28 mouse cellular contexts compared by ENCODE assay signal in genomic region chr2:91190501-91190900, GRCm38 (mm10). TPM values are rescaled to one million over a fixed set of nuclear protein-coding genes. Genes with fewer than 3 reads are reported as not detected.
DNase-seq lines count a peak whose midpoint lies in the region; ATAC-seq lines count a peak whose summit lies in the region.
"Had no signal": no experiment of that assay in that cellular context is flagged by ENCODE, and none has a peak within 500 bp of the region (broad histone marks: within the 10 kb centered on the region; RNA-seq: fewer than 3 reads in every experiment).

No protein-coding gene starts in this region.

- no peaks in the 10 kb centered on the region for H3K9me3 ChIP-seq in forebrain, embryonic 16.5 days (ENCODE audit: control insufficient read depth, low read length)
- H3K9me3 ChIP-seq in forebrain, embryonic 14.5 days (replicated peaks; ENCODE audit: control insufficient read depth, low read length) = no peaks in the 10 kb centered on the region
- no peaks in the 10 kb centered on the region for H3K9me3 ChIP-seq in limb, embryonic 11.5 days (ENCODE audit: control insufficient read depth, low read length)
- H3K9me3 ChIP-seq in limb, embryonic 10.5 days (replicated peaks) = no peaks in the 10 kb centered on the region
- H3K9me3 ChIP-seq: embryonic facial prominence, embryonic 10.5 days; embryonic facial prominence, embryonic 13.5 days; forebrain, embryonic 12.5 days; heart, embryonic 10.5 days; heart, embryonic 13.5 days had no signal

- H3K4me3 ChIP-seq in forebrain, embryonic 16.5 days (replicated peaks; ENCODE audit: low read length) = no peak overlapping the region
- no peak overlapping the region for H3K4me3 ChIP-seq in forebrain, embryonic 14.5 days (ENCODE audit: low read depth, low read length)
- no peak overlapping the region for H3K4me3 ChIP-seq in limb, embryonic 11.5 days (ENCODE audit: low read depth, low read length)
- H3K4me3 ChIP-seq in limb, embryonic 10.5 days = no peak overlapping the region
- H3K4me3 ChIP-seq: embryonic facial prominence, embryonic 10.5 days; embryonic facial prominence, embryonic 13.5 days; erythroblast, embryonic 14.5 days; forebrain, embryonic 12.5 days; gastrocnemius, adult 2 months; heart, adult 2 months; heart, embryonic 10.5 days; heart, embryonic 13.5 days had no signal

- no peaks in the 10 kb centered on the region for H3K27me3 ChIP-seq in forebrain, embryonic 16.5 days (replicated peaks; ENCODE audit: control insufficient read depth, insufficient read depth, low read length)
- no peaks in the 10 kb centered on the region for H3K27me3 ChIP-seq in forebrain, embryonic 14.5 days (replicated peaks; ENCODE audit: control insufficient read depth, insufficient read depth, low read length)
- H3K27me3 ChIP-seq in limb, embryonic 11.5 days (ENCODE audit: control insufficient read depth, insufficient read depth, low read length) = no peaks in the 10 kb centered on the region
- H3K27me3 ChIP-seq in limb, embryonic 10.5 days (ENCODE audit: low read depth, poor library complexity, severe bottlenecking) = peaks cover 5% of the 10 kb centered on the region; the same call in 1 of the 2 replicates
- no peaks in the 10 kb centered on the region for H3K27me3 ChIP-seq in splenic B cell, adult 2 months (ENCODE audit: control insufficient read depth, insufficient read depth, low read length, poor library complexity, severe bottlenecking)
- H3K27me3 ChIP-seq: CH12.LX; embryonic facial prominence, embryonic 13.5 days; heart, embryonic 13.5 days had no signal

- WGBS in forebrain, embryonic 16.5 days = 92% methylated on average over 16 of the region's 16 CpGs
- 91% methylated on average over 16 of the region's 16 CpGs for WGBS in forebrain, embryonic 14.5 days
- WGBS in limb, embryonic 11.5 days = 90% methylated on average over 16 of the region's 16 CpGs
- WGBS in limb, embryonic 10.5 days = 87% methylated on average over 16 of the region's 16 CpGs

- H3K4me2 ChIP-seq in forebrain, embryonic 16.5 days (ENCODE audit: low read length) = no peak overlapping the region
- H3K4me2 ChIP-seq in forebrain, embryonic 14.5 days (ENCODE audit: low read length) = no peak overlapping the region
- no peak overlapping the region for H3K4me2 ChIP-seq in limb, embryonic 11.5 days (ENCODE audit: low read depth, severe bottlenecking)
- H3K4me2 ChIP-seq: embryonic facial prominence, embryonic 13.5 days; forebrain, embryonic 12.5 days; heart, embryonic 13.5 days; hindbrain, embryonic 14.5 days had no signal

- peaks cover 10% of the 10 kb centered on the region for H3K4me1 ChIP-seq in forebrain, embryonic 16.5 days (replicated peaks; ENCODE audit: control insufficient read depth, insufficient read depth, low read length)
- 0 out of 2 replicates have a peak, but pooled peaks cover 4% of the 10 kb centered on the region for H3K4me1 ChIP-seq in forebrain, embryonic 14.5 days (ENCODE audit: control insufficient read depth, insufficient read depth, low read length)
- H3K4me1 ChIP-seq in limb, embryonic 11.5 days (ENCODE audit: control insufficient read depth, insufficient read depth, low read length) = 0 out of 2 replicates have a peak, but pooled peaks cover 3% of the 10 kb centered on the region
- peaks cover 15% of the 10 kb centered on the region for H3K4me1 ChIP-seq in limb, embryonic 10.5 days

- no peak for DNase-seq in forebrain, embryonic 14.5 days (ENCODE audit: low spot score)
- DNase-seq in limb, embryonic 11.5 days (ENCODE audit: low spot score) = no peak
- DNase-seq in limb, embryonic 10.5 days (ENCODE audit: low spot score) = no peak
- DNase-seq in A20 (ENCODE audit: low read depth, low spot score) = peak; percentile 57
- DNase-seq in splenic B cell, adult 2 months (ENCODE audit: low read depth, low spot score) = peak; percentile 34
- DNase-seq in right cerebral cortex, adult 18-20 months = no peak
- DNase-seq: adrenal gland, adult 8-10 months; adrenal gland, postnatal 25 days; cerebellum, adult 11-12 months; cerebellum, adult 8-10 months; cerebellum, postnatal 36 days; embryo, embryonic 11 days; forebrain, postnatal 0 days; gastrocnemius, adult 2 months; gastrocnemius, postnatal 14 days; heart, adult 2 months; heart, postnatal 14 days; heart, postnatal 4 days had no signal

- H3K27ac ChIP-seq in forebrain, embryonic 16.5 days (ENCODE audit: low read length) = no peak overlapping the region
- no peak overlapping the region for H3K27ac ChIP-seq in forebrain, embryonic 14.5 days (ENCODE audit: low read depth, low read length)
- H3K27ac ChIP-seq in limb, embryonic 11.5 days (replicated peaks; ENCODE audit: low read depth, low read length) = no peak overlapping the region
- H3K27ac ChIP-seq in limb, embryonic 10.5 days = no peak overlapping the region
- H3K27ac ChIP-seq: embryonic facial prominence, embryonic 10.5 days; embryonic facial prominence, embryonic 13.5 days; forebrain, embryonic 12.5 days; gastrocnemius, adult 2 months; heart, adult 2 months; heart, embryonic 10.5 days; heart, embryonic 13.5 days; hindbrain, embryonic 14.5 days had no signal

- ATAC-seq in forebrain, embryonic 16.5 days = no peak
- no peak for ATAC-seq in forebrain, embryonic 14.5 days
- peak; percentile 22; the same call in 1 of the 2 replicates for ATAC-seq in limb, embryonic 11.5 days (ENCODE audit: insufficient number of reproducible peaks, low FRiP score, low TSS enrichment, low read depth)
- ATAC-seq: activated CD4-positive, CD25-positive, alpha-beta regulatory T cell, adult 4 months; forebrain, postnatal 0 days had no signal

- H3K9ac ChIP-seq in forebrain, embryonic 16.5 days (replicated peaks; ENCODE audit: low read depth, low read length) = 0 out of 2 replicates have a peak overlapping the region, but pooled peaks have one; percentile 9
- H3K9ac ChIP-seq in forebrain, embryonic 14.5 days (ENCODE audit: low read length) = no peak overlapping the region
- no peak overlapping the region for H3K9ac ChIP-seq in limb, embryonic 11.5 days (ENCODE audit: low read length)
- H3K9ac ChIP-seq: embryonic facial prominence, embryonic 13.5 days; forebrain, embryonic 12.5 days; forebrain, postnatal 0 days; heart, embryonic 13.5 days; hindbrain, embryonic 14.5 days had no signal

- no peaks in the 10 kb centered on the region for H3K36me3 ChIP-seq in forebrain, embryonic 16.5 days (ENCODE audit: control insufficient read depth, insufficient read depth)
- H3K36me3 ChIP-seq in forebrain, embryonic 14.5 days (ENCODE audit: control insufficient read depth, insufficient read depth, low read length) = no peaks in the 10 kb centered on the region
- no peaks in the 10 kb centered on the region for H3K36me3 ChIP-seq in limb, embryonic 11.5 days (ENCODE audit: control insufficient read depth, insufficient read depth, low read length)
- H3K36me3 ChIP-seq in limb, embryonic 10.5 days = no peaks in the 10 kb centered on the region
- H3K36me3 ChIP-seq in splenic B cell, adult 2 months (ENCODE audit: control insufficient read depth, insufficient read depth, low read length, poor library complexity, severe bottlenecking) = no peaks in the 10 kb centered on the region
- H3K36me3 ChIP-seq: embryonic facial prominence, embryonic 10.5 days; embryonic facial prominence, embryonic 13.5 days; forebrain, embryonic 12.5 days; heart, embryonic 10.5 days; heart, embryonic 13.5 days had no signal

RNA-seq across cellular contexts. Expression of gene Madd, which starts 6.9 kb away (rescaled TPM):
- polyA plus RNA-seq in forebrain, embryonic 16.5 days (2015; fragmentation: Nextera tagmentation; extraction: Ambion mirVana) = 49.3 and 59.4 TPM in 2 replicates
- 20.9 and 30.0 TPM in 2 replicates for polyA plus RNA-seq in forebrain, embryonic 14.5 days (2014; fragmentation: Nextera tagmentation; extraction: Ambion mirVana)
- 6.8 and 8.1 TPM in 2 replicates for polyA plus RNA-seq in limb, embryonic 11.5 days (2014; fragmentation: Nextera tagmentation; extraction: Ambion mirVana)
- polyA plus RNA-seq in limb, embryonic 10.5 days (2016; fragmentation: Nextera tagmentation; extraction: Ambion mirVana) = 8.4 and 10.9 TPM in 2 replicates

RNA-seq across cellular contexts. Expression of gene Nr1h3, which starts 12.1 kb away (rescaled TPM):
- polyA plus RNA-seq in forebrain, embryonic 16.5 days (2015; fragmentation: Nextera tagmentation; extraction: Ambion mirVana) = 2.4 and 2.6 TPM in 2 replicates
- polyA plus RNA-seq in forebrain, embryonic 14.5 days (2014; fragmentation: Nextera tagmentation; extraction: Ambion mirVana) = 2.5 and 3.0 TPM in 2 replicates
- polyA plus RNA-seq in limb, embryonic 11.5 days (2014; fragmentation: Nextera tagmentation; extraction: Ambion mirVana) = 1.1 and 2.0 TPM in 2 replicates
- polyA plus RNA-seq in limb, embryonic 10.5 days (2016; fragmentation: Nextera tagmentation; extraction: Ambion mirVana) = 1.5 and 1.7 TPM in 2 replicates

RNA-seq across cellular contexts. Expression of gene Acp2, which starts 12.2 kb away (rescaled TPM):
- 37.6 and 39.0 TPM in 2 replicates for polyA plus RNA-seq in forebrain, embryonic 16.5 days (2015; fragmentation: Nextera tagmentation; extraction: Ambion mirVana)
- 38.2 and 41.2 TPM in 2 replicates for polyA plus RNA-seq in forebrain, embryonic 14.5 days (2014; fragmentation: Nextera tagmentation; extraction: Ambion mirVana)
- 32.0 and 33.2 TPM in 2 replicates for polyA plus RNA-seq in limb, embryonic 11.5 days (2014; fragmentation: Nextera tagmentation; extraction: Ambion mirVana)
- polyA plus RNA-seq in limb, embryonic 10.5 days (2016; fragmentation: Nextera tagmentation; extraction: Ambion mirVana) = 23.8 and 27.3 TPM in 2 replicates

RNA-seq across cellular contexts. Expression of gene Ddb2, which starts 46.3 kb away (rescaled TPM):
- polyA plus RNA-seq in forebrain, embryonic 16.5 days (2015; fragmentation: Nextera tagmentation; extraction: Ambion mirVana) = 16.6 and 17.0 TPM in 2 replicates
- polyA plus RNA-seq in forebrain, embryonic 14.5 days (2014; fragmentation: Nextera tagmentation; extraction: Ambion mirVana) = 9.4 and 9.9 TPM in 2 replicates
- polyA plus RNA-seq in limb, embryonic 11.5 days (2014; fragmentation: Nextera tagmentation; extraction: Ambion mirVana) = 16.3 and 18.5 TPM in 2 replicates
- 10.4 and 12.7 TPM in 2 replicates for polyA plus RNA-seq in limb, embryonic 10.5 days (2016; fragmentation: Nextera tagmentation; extraction: Ambion mirVana)

Comparison
In these comparisons a context has a peak if more than half of its experiments do, and no peak if none do; other contexts are left out.
1. DNase-seq: peak in A20 (single experiment) and splenic B cell, adult 2 months (single experiment); none in forebrain, embryonic 14.5 days (single experiment), limb, embryonic 11.5 days (single experiment), limb, embryonic 10.5 days (single experiment) and right cerebral cortex, adult 18-20 months (single experiment).